Mouse (Mus musculus) forebrain, embryonic 11.5 days (tissue): ENCODE results near the gene Zw10. TPM values are rescaled to one million over a fixed set of nuclear protein-coding genes. Genes with fewer than 3 reads are reported as not detected.

Experiments used
- ATAC-seq: fragments of 200-750 bp; cut with Nextera tagmentation; replicated peaks from 2 replicates; pipeline ENCODE4 v1.8.0; 2017; ENCODE audit warnings: moderate TSS enrichment; ENCODE audit not compliant: low FRiP score
- DNase-seq: peaks from one replicate; pipeline ENCODE4 v3.0.0-alpha.2; 2017; ENCODE audit warnings: low spot score
- H3K27ac ChIP-seq: fragments of 300-500 bp; sonication (generic); 2 replicates; pipeline ENCODE4 v1.5.1; 2014; ENCODE audit warnings: low read depth, low read length
- H3K27me3 ChIP-seq: fragments of 300-500 bp; sonication (generic); 2 replicates; pipeline ENCODE4 v1.6.1; 2014; ENCODE audit warnings: mild to moderate bottlenecking, low read length, mixed read lengths; ENCODE audit not compliant: control insufficient read depth, insufficient read depth
- H3K36me3 ChIP-seq: fragments of 300-500 bp; sonication (generic); 2 replicates; pipeline ENCODE4 v1.6.1; 2014; ENCODE audit warnings: mild to moderate bottlenecking, low read length, moderate library complexity, mixed read lengths; ENCODE audit not compliant: control insufficient read depth, insufficient read depth
- H3K4me1 ChIP-seq: fragments of 300-500 bp; sonication (generic); replicated peaks from 2 replicates; pipeline ENCODE4 v1.6.1; 2014; ENCODE audit warnings: low read length, mixed read lengths; ENCODE audit not compliant: control insufficient read depth, insufficient read depth
- H3K4me2 ChIP-seq: fragments of 300-500 bp; sonication (generic); 2 replicates; pipeline ENCODE4 v1.6.1; 2014; ENCODE audit warnings: low read depth, mild to moderate bottlenecking, low read length, moderate library complexity, mixed read lengths; ENCODE audit not compliant: severe bottlenecking
- H3K4me3 ChIP-seq: fragments of 300-500 bp; sonication (generic); 2 replicates; pipeline ENCODE4 v1.5.1; 2014; ENCODE audit warnings: low read depth, low read length
- H3K9ac ChIP-seq: fragments of 300-500 bp; sonication (generic); 2 replicates; pipeline ENCODE4 v1.6.1; 2014; ENCODE audit warnings: low read length
- H3K9me3 ChIP-seq: fragments of 300-500 bp; sonication (generic); 2 replicates; pipeline ENCODE4 v1.6.1; 2016; ENCODE audit warnings: low read length, mixed read lengths; ENCODE audit not compliant: control insufficient read depth
- WGBS: fragments of 180-500 bp; shearing (Covaris S2); extraction: QIAGEN DNeasy Blood & Tissue Kit; methylation state at CpG from one replicate; pipeline ENCODE4 v1.1.7; 2014; 5-methylcytosine and 5-hydroxymethylcytosine counted together
- polyA plus RNA-seq: library from polyadenylated mRNA; unstranded; fragments of >200 nt; fragmentation: Nextera tagmentation; extraction: Ambion mirVana; gene quantifications from 2 replicates; pipeline ENCODE4 v1.2.1, GENCODE M21; 2014

Gene Zw10
- polyA plus RNA-seq, 1 experiment from 2014 or later: 59.5 TPM

DNA sequence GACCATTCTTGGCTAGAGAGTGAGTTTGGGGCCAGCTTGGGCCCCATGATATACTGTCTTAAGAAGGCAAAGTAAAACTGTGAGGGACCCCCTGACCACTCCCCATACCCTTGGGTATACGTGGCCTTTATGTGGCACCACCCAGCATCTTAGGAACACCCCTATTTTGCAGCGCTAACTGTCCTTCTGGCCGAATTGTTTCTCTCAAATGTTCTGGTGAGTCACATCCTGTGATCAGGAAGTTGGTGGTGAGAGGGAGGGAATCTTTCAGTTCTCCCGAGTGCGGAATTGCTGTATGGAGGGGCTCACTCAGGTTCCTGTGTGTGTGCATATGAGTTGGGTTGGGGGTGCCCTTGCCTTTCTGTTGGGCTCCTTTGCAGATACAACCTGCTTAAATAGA, 55.9 kb downstream of the Zw10 start:
- H3K9ac ChIP-seq: no peak overlapping the region
- peaks cover 2% of the 10 kb centered on the region; the same call in 1 of the 2 replicates for H3K4me1 ChIP-seq
- no peaks in the 10 kb centered on the region for H3K9me3 ChIP-seq
- ATAC-seq (no peak), DNase-seq (no peak)
- no peak overlapping the region for H3K4me2 ChIP-seq
- WGBS: 90% methylated on average over 5 of the region's 5 CpGs
- no peaks in the 10 kb centered on the region for H3K27me3 ChIP-seq
- H3K36me3 ChIP-seq: no peaks in the 10 kb centered on the region
- no peak overlapping the region for H3K4me3 ChIP-seq
- H3K27ac ChIP-seq: no peak overlapping the region

DNA sequence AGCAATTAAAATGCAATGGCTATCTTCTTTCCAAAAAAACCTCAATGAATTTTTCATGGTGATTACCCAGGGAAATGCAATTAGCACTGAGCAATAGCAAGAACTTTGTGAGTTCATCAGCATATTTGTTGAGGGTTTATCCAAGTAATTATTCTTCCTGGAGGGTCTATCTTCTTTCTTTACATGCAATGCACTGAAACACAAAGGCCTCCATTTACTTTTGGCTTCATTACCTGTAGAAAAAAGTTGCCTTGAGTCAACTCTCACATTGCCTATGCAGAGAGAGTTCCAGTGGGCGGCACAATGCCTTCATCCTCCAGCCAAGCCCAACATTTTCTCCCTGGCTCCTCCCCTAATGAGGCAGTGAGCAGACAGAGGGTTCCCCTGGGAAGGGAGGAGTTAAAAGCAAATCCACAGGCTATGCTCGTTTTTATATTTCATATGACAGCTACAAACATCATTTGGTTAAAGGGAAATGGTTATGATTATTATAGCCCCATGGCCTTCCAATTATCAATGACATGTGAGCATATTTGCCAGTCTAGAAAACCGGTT, 62.9 kb downstream of the Zw10 start:
- H3K4me3 ChIP-seq: no peak overlapping the region
- no peaks in the 10 kb centered on the region for H3K36me3 ChIP-seq
- no peaks in the 10 kb centered on the region for H3K4me1 ChIP-seq
- no peak overlapping the region for H3K9ac ChIP-seq
- ATAC-seq: no peak
- 51% methylated on average over 3 of the region's 3 CpGs for WGBS
- no peak overlapping the region for H3K27ac ChIP-seq
- no peaks in the 10 kb centered on the region for H3K9me3 ChIP-seq
- no peak for DNase-seq
- no peak overlapping the region for H3K4me2 ChIP-seq
- no peaks in the 10 kb centered on the region for H3K27me3 ChIP-seq

DNA sequence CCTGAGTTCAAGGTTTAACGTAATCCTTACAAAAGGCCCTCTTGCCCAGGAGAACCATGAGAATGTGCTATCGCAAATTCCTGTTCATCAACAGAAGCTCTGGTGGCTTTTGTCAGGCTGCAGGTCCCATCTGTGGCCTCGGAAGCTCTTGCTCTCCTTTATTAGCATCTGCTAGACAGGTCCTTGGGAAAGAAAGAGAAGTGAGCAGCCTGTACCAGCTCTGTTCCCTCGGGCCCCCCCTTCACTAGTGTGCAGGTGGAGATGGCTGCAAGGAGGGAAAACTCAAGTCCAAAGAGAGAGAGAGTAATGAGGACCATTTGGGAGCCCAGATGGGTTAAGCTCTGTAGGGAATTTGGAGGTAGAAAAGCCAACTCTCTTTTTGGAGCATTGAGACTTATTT, 64.3 kb downstream of the Zw10 start:
- 81% methylated on average over 4 of the region's 4 CpGs for WGBS
- no peak overlapping the region for H3K9ac ChIP-seq
- H3K4me3 ChIP-seq: no peak overlapping the region
- no peak overlapping the region for H3K27ac ChIP-seq
- DNase-seq (no peak), ATAC-seq (no peak)
- no peak overlapping the region for H3K4me2 ChIP-seq
- H3K36me3 ChIP-seq: no peaks in the 10 kb centered on the region
- H3K27me3 ChIP-seq: no peaks in the 10 kb centered on the region
- no peaks in the 10 kb centered on the region for H3K4me1 ChIP-seq
- no peaks in the 10 kb centered on the region for H3K9me3 ChIP-seq

DNA sequence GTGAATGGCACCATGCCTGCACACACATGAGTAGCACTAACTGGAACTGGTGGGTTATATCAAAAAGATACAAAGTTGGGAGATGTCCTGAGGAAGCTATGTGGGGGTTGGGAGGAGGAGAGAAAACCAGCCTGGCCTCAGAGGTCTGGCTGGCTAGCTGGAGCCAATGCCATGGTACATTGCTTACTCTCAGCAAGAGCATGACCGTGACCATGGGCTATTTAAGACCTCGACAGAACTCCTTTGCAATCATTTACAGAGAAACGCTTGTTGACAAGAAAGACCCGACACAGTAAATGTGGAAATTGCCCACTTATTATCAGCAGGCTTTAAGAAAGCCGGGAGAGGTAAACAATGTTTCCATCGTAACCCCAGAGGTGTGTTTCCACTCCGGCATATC, 70.3 kb downstream of the Zw10 start:
- Histone ChIP-seq H3K36me3 (no peaks in the 10 kb centered on the region), H3K27ac (no peak overlapping the region), H3K4me1 (peaks cover 2% of the 10 kb centered on the region; the same call in 1 of the 2 replicates), H3K4me3 (no peak overlapping the region), H3K4me2 (no peak overlapping the region), H3K9me3 (no peaks in the 10 kb centered on the region), H3K9ac (no peak overlapping the region), H3K27me3 (no peaks in the 10 kb centered on the region)
- ATAC-seq (no peak), DNase-seq (no peak)
- WGBS: 88% methylated on average over 7 of the region's 7 CpGs

Other genes with a start within 250 kb of the Zw10 start
- gene Zbtb16, start 219.4 kb upstream of the Zw10 start, polyA plus RNA-seq: 6.6 TPM in 2 replicates
- gene Htr3a, start 144.5 kb upstream of the Zw10 start, polyA plus RNA-seq: 0.39 and 0.43 TPM in 2 replicates
- gene Htr3b, start 90.6 kb upstream of the Zw10 start, polyA plus RNA-seq: 0.21 and 0.25 TPM in 2 replicates
- 44.8 and 47.7 TPM in 2 replicates for gene Usp28, start 70.2 kb upstream of the Zw10 start, polyA plus RNA-seq
- gene Tmprss5, start 25.6 kb downstream of the Zw10 start, polyA plus RNA-seq: 1.0 TPM in 2 replicates
- gene Gm4894, start 194.9 kb downstream of the Zw10 start, polyA plus RNA-seq: not detected in 2 replicates